Mouse (Mus musculus) induced T-regulatory cell, adult 2 months (primary cell): Measurements from ENCODE around the gene Crtc3.

Experiments used
- DNase-seq: peaks from one replicate; pipeline ENCODE4 v3.0.0-alpha.2; 2012; ENCODE audit warnings: low read depth

Crtc3 gene

DNA sequence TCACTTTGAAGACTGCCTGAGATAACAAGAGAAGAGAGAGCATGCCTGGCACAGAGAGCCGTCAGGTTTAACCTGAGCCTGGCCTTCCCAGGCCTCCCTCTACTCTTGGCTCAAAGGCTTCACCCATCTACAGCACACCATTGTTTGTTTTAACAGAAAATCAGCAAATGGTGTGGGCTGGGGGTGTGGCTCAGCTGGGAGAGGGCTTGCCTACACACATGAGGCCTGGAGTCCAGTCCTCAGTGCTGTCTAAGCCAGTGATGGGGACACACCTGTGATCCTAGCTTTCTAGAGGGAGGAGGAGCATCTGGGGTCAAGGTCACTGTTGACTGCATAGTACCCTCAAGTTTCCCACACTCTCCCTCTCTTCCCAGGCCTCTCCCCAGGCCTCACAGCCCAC is 6.0 kb downstream of the Crtc3 start:
- no peak for DNase-seq

- DNase-seq, result peak; percentile 76
Measured at GRCm38 (mm10) chr7:80680218-80680847, 8.3 kb downstream of the Crtc3 start.

DNA sequence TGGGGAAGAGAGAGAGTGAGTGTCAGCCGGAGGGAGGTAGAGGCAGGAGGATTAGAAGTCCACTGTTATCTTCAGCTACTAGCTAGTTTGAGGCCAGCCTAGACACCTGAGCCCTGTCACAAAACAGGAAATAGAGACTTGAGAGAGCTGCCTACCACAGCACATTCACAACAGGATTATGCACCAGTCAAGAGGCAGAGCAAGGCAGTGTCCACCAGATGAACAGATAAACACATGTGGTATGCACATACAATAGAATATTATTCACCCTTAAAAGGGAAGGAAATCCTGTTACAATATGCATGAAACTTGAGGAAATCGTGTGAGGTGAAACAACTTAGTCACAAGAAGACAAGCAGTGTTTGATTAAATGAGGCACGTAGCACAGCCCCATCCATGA is 16.4 kb downstream of the Crtc3 start:
- DNase-seq, result peak; percentile 72

DNA sequence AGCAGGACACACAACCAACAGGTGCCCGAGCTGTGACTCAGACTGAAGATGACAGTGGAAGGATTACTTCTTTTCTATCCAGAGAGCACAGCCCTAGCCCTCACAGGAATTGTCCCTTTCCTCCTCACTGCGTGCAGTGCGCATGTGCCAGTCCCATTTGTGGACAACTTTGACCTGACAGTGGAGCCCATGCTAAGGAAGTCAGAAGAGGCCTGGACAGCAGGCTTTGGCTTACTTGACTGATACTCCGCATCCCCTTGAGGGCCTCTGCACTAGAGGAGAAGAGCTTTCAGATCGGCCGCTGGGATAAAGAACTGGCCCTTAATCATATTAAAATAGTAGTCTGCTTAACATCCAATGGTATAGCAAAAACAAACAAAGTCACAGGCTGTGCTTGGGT is 17.8 kb downstream of the Crtc3 start:
- no peak for DNase-seq

DNA sequence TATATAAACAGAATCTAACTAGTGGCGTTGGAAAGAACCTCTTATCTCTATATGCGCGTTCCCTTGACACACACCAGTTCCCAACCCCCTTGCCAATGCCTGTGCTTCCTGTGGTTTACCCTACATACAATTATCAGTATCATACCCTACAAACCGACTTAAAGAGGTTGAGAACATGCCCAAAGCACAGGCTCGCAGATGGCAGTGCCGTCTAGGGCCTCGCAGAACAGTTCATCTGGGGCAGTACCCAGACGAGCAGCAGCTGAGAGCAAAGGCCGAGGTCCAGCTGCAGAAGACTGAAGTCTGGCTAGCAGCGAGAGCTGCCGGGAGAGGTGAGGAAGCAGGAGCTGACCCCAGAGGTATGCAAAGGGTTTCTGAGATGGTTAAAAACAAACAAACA is 21.5 kb downstream of the Crtc3 start:
- peak; percentile 26 for DNase-seq

GRCm38 (mm10) chr7:80666198-80666915 is 22.3 kb downstream of the Crtc3 start:
- no peak for DNase-seq

- DNase-seq, result no peak
Measured at GRCm38 (mm10) chr7:80661082-80661481, 27.6 kb downstream of the Crtc3 start.

DNA sequence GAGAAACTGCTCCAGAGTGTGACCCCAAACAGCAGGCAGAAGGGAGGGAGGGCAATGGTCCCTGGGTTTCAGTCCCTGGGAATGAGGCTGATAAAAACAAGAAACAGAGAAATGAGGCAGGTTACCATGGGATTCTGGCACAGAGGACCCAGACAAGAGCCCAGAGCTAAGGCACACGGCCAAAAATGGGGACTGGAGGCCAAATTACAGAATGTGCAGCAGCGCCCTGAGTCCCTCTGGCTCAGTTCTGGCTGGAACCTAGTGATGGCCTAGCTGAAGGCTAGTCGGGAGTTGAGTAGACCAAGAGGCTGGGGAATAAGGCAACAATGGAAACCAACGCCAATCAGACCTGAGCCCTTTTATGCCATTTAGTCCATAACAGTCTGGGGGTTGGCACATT is 28.1 kb downstream of the Crtc3 start:
- DNase-seq, result no peak

DNA sequence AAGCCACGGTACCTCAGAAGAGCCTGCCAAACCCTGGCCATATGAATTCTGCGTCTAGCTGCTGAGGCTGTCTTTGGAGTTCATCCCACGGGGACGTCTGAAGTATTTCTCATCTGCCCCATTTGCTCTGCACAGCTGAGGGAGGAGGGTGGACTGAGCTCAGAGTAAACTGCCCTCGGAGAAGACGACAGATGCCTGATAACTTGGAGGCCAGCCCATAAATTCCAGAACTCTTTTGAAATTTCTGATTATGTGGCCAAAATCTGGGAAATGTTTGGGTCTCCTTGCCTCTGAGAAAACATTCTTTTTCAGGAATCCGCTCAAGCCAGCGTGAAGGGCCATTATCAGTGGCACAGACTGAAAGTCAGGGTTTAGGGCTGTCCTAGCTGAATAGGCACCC is 30.8 kb downstream of the Crtc3 start:
- no peak for DNase-seq

- no peak for DNase-seq
Measured at GRCm38 (mm10) chr7:80655350-80656013, 33.2 kb downstream of the Crtc3 start.

DNA sequence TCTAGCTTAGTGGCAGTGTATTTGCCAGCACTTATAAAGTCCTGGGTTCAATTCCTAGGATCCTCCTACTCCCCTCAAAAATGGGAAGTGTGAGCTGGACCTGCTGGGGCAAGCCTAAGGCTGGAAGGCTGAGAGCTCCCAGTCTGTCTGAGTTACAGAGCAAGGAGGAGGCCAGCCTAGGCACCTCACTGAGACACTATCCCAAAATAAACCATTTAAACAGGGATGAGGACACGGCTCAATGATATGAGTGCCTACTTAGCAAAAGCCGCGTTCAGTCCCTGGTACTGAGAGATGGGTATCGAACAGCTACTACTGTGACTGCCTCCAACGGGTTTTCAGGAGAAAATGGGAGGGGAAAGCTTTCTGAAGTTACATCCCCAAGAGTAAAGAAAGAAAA is 33.8 kb downstream of the Crtc3 start:
- no peak for DNase-seq

GRCm38 (mm10) chr7:80654393-80654792 is 34.3 kb downstream of the Crtc3 start:
- DNase-seq, result no peak

DNA sequence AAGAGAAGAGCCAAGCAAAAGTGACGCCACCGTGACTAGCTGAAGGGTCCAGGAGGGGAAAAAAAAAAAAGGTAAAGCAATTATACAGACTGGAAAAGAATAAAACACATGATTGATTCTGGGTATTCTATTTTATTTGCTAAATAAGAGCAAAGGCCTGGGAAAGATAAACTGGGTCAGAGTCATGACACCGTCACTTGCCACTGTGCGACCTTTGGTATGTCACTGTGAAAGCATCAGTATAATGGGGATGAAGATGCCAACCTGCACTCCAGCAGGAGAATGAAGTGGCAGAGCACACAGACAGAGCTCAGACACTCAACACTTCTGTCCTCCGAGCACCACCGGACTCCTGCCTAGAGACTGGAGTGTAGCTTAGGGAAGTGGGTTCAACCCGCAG is 34.7 kb downstream of the Crtc3 start:
- no peak for DNase-seq

DNA sequence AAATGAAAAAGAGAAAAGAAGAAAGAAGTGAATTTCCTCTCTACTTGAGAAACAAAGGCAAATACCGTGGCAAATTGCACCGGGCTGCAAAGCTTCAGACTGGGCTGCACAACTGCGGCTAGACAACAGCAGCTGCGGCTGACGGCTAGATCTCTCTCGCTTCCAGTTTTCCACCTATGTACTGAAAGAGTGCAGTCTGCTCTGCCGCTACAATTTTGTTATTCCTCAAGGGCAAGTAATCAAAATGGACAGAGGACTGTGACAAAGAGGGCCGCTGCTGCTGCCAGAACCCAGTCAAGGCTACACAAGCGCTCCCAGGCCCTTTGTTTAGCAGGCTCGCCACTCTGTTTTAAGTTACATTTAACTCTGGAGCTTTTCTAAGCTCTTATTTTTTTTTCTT is 35.6 kb downstream of the Crtc3 start:
- DNase-seq, result no peak

- DNase-seq, result no peak
Measured at GRCm38 (mm10) chr7:80652289-80652688, 36.4 kb downstream of the Crtc3 start.

DNA sequence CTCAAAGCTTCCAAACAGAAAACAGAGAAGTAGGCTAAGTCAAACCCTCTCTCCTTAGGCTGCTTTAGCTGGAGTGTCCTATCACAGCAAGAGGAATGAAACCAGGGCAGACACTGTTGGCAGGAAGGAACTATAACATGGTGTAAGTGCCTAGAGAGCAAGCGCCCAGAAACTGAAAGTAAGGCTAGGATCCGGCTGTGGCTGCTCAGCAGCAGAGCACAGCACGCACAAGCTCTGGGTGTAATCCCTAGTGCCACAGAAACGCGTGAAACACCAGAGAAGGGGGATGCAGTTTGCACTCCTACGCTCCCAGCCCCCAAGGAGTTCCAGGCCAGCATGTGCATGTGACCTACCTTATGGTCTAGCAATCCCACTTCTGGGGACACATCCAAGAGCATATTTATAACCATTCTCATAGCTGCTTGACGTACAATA is 41.2 kb downstream of the Crtc3 start:
- DNase-seq, result peak; percentile 86

DNA sequence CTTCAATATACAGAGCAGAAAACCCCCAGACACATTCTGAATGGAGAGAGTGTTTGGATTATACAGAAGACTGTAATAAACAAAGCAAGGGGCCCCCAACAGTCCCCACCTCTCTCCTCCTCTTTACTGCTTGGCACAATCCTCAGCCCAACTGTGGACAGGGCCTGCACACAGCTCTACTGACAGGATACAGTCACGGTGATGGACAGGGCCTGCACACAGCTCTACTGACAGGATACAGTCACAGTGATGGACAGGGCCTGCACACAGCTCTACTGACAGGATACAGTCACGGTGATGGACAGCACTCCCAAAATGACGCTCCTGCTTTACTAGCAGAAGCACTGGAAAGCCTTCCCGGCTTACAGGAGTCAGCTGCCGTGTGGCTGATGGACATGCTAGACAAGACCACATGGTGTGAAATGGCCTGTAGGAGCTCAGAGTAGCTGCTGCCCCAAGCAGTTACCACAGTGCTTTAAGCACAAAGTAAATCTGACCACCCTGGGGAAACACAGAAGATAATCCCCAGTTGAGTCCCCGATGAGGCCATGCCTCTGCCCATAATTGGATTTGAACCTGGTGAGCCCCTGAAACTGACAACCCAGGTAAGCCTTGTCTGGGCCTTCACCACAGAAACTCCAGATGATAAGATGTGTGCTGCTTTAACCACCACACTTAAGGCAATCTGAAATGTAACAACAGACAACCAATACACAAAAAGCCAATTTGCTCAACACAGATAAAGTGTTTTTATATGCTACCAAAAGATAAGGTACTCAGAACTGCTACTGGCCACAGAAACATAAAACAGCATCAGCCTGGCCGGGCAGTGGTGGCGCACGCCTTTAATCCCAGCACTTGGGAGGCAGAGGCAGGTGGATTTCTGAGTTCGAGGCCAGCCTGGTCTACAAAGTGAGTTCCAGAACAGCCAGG is 42.3 kb downstream of the Crtc3 start:
- no peak for DNase-seq

DNA sequence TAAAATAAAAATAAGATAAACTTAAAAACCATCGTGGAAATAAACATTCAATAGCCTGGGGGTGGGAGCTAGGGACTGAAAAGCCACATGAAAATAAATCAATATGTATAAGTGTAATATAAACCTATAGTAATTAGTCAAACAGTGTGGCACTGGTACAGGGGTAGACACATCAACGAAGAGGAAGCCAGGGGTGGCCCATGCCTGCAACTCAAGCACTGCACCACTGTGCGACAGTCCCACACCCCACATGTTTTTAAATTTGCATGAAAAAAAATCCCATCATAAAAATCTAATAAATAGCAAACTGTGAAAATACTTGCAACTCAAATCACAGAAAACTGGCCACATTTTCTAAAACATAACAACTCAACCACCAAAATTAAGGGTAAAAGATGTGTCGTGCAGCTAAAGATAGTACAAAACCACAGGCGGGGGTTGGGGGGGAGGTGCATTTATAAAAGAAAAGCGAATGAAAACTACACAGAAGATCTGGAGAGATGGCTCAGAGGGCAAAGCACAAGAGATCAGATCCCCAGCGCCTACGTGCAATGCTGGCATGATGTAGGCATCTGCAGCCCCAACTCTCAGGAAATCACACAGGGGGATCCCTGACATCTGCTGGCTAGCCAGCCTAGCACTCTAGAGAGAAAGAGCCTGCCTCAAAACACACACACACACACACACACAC is 45.6 kb downstream of the Crtc3 start:
- DNase-seq, result peak; percentile 78

GRCm38 (mm10) chr7:80642552-80642951 is 46.1 kb downstream of the Crtc3 start:
- DNase-seq, result no peak

GRCm38 (mm10) chr7:80641899-80642298 is 46.8 kb downstream of the Crtc3 start:
- DNase-seq, result no peak

- no peak for DNase-seq
Measured at GRCm38 (mm10) chr7:80641497-80641896, 47.2 kb downstream of the Crtc3 start.

DNA sequence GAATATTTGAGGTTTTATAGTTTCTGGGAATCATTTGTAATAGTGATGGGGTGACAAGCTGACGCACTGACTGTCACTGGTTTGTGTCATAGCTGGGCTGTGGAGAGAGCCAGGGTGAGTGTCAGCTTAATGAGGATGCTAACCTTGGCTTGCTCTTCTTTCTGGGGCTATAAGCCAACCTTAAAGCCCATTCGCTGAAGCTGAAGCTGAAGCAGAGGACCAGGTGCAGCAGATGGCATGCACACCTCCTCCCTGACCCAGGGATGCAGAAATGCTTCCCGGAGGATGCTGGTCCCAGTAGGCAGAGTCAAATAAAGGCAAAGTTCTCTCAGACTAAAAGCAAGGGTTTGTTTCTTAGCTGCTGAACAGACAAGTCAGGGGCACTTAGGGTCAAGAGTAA is 48.7 kb downstream of the Crtc3 start:
- DNase-seq, result no peak
